Mouse (Mus musculus) right cerebral cortex, postnatal 25 days (tissue): Measurements from ENCODE around the gene Rabac1.

Experiments
- DNase-seq: peaks from one replicate; pipeline ENCODE4 v3.0.0; 2022

The Rabac1 gene

GRCm38 (mm10) chr7:24971972-24972893 is at the start of gene Rabac1:
Rabac1 (minus strand) TSS chr7:24972754.
- peak; percentile 92 for DNase-seq

DNA sequence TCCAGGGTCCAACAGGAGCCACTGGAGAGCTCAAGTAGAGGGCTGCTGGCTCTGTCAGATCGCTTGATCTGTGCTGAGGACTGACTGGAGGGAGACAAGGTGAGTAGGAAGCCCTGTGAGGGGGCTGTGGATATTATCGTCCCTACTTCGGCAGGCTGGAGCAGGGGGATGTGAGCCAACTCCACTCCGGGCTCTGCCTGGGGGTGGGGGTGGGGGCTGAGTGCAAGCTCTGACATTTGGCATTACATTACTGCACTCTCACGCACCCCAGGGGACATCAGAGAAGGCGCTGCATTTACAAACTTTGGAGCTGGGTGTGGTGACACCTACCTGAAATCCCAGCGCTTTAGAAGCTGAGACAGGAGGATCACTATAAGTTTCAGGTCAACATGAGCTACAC is 39.0 kb upstream of the Rabac1 start:
- no peak for DNase-seq

- peak; percentile 76 for DNase-seq
Measured at GRCm38 (mm10) chr7:25010090-25010913, 37.7 kb upstream of the Rabac1 start.

- peak; percentile 73 for DNase-seq
Measured at GRCm38 (mm10) chr7:25009099-25009700, 36.6 kb upstream of the Rabac1 start.

GRCm38 (mm10) chr7:25008635-25009034 is 36.1 kb upstream of the Rabac1 start:
- DNase-seq, result no peak

GRCm38 (mm10) chr7:25007609-25008374 is 35.2 kb upstream of the Rabac1 start:
- DNase-seq, result peak; percentile 78

- peak; percentile 80 for DNase-seq
Measured at GRCm38 (mm10) chr7:25006586-25007364, 34.2 kb upstream of the Rabac1 start.

DNA sequence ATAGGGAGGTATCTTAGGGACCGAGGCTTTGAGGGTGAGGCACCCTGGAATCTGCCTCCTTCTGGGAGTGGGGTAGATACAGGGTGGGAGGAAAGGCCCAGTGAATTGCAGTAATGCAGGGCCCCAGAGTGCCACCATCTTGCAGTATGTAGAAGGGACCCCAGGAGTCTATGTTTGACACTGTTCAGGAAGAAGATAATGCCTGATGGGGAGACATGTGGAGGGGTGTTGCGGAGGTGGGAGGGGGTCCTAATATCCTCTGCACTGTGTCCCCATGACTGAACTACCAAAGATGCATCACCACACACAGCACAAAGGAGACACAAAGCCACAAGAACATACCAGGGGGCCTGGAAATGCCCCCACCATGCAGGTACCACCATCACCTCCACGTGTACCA is 33.6 kb upstream of the Rabac1 start:
- no peak for DNase-seq

DNA sequence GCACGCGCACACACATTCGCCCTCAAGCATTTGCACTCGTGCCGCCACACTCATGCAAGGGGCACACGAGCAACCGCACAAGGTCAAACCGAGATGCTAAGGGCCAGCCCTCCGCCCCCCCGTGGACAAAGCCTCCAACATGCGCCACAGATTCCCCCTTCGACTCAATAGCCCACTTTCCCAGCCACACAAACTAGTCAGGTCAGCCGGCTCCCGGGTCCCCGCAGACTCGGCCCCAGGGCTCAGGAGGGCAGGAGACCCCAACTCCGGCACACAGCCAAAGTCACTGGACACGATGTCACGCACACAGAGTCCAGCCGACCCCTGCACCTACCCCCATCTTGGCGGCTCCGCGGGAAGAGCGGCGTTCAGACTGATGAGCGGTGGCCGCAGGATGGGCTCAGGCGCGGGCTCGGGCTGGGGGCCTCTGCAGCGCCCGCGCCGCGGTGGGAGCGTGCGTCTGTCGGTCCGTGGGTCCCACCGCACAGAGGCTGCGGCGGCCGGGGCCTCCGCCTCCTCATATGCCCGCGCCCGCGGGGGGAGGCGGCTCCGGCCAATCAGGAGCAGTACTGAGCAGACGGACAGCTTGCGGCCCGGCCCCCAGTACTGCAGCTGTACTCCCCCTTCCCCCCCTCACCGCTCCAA is 33.0 kb upstream of the Rabac1 start, which contains the start of gene Atp1a3:
Gene Atp1a3 (minus strand): TSS at position 538 of the 645 bp plus-strand sequence.
- peak; percentile 87 for DNase-seq

- no peak for DNase-seq
Measured at GRCm38 (mm10) chr7:25004806-25005205, 32.3 kb upstream of the Rabac1 start.

GRCm38 (mm10) chr7:25003820-25004388 is 31.4 kb upstream of the Rabac1 start:
- no peak for DNase-seq

- no peak for DNase-seq
Measured at GRCm38 (mm10) chr7:25003291-25003690, 30.7 kb upstream of the Rabac1 start.

GRCm38 (mm10) chr7:25000711-25001110 is 28.2 kb upstream of the Rabac1 start:
- no peak for DNase-seq

DNA sequence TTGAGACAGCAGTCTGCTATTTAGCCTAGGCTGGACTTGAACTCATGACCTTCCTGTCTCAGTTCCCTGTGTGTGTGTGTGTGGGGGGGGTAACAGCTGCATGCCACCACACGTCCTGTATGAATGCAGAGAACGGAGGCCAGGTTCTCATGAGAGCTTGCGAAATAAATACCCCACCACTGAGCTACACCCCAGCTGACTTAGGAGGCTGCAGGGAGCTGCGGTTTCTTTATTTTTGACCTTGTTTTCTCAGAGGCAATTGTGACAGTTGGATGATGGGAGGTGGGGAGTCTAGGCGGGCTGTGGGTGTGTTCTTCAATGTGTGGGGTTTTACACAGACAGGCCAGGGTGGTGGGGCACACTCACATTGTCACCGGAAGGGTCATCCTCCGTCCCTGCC is 27.7 kb upstream of the Rabac1 start:
- DNase-seq, result no peak

GRCm38 (mm10) chr7:24993081-24993480 is 20.5 kb upstream of the Rabac1 start:
- no peak for DNase-seq

GRCm38 (mm10) chr7:24990478-24990877 is 17.9 kb upstream of the Rabac1 start:
- DNase-seq, result no peak

DNA sequence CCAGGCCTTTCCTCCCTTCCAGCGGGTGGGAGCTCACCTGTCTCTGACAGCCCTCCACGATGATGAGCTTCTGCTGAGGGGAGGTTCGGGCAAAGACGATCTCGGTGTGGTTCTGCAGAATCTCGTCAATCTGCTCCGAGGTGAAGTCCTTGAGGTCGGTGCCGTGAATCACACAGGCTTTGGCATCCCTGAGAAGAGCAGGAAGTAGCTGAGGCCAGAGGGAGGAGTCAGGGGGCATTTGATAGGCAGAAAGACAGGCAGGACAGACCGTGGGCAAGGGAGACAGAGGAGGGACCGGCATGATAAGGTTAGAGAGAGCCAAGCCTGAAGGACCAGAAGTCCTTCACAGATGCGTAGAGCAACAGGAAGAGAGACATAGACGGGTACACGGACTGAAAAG is 15.4 kb upstream of the Rabac1 start:
- no peak for DNase-seq

GRCm38 (mm10) chr7:24985799-24986198 is 13.2 kb upstream of the Rabac1 start:
- DNase-seq, result no peak

DNA sequence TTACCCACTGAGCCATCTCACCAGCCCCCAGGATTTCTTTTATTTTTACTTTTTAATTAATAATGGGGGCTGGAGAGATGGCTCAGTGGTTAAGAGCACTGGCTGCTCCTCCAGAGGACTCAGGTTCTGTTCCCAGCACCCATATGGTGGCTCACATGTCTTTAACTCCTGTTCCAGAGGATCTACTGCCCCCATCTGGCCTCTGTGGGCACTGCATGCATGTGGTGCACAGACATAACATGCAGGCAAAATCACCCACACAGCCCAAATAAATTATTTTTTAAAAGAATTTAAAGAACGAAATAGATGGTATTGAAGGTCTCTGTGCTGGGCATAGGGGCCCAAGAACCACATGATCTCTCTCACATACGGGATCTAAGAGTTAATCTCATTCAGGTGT is 11.8 kb upstream of the Rabac1 start:
- DNase-seq, result no peak

GRCm38 (mm10) chr7:24983396-24983795 is 10.8 kb upstream of the Rabac1 start:
- no peak for DNase-seq

DNA sequence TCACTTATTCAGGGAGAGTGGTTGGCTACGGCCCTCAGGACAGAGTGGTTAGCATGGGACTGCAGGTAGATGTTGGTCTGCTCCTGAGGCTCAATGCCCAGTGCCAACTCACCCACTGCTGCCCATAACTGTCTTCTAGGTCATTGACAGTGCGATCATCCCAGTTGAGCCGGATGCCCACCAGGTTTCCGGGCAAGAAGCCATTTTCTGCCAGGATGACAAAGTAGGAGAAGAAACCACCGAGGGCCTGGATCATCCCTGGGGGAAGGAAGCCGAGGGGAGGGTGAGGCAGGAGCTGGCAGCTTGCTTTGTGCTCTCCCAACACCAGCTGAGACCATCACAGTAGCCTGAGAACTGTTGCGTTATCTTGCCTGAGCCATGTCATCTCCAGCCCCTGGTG is 7.9 kb upstream of the Rabac1 start:
- no peak for DNase-seq
